Mouse (Mus musculus): Measurements from ENCODE around the gene Taf12. TPM values are rescaled to one million over a fixed set of nuclear protein-coding genes. Genes with fewer than 3 reads are reported as not detected.

The Taf12 gene
- total and polyA plus RNA-seq, 3 experiments, result 62.6 to 76.4 TPM; not detected in 1

DNA sequence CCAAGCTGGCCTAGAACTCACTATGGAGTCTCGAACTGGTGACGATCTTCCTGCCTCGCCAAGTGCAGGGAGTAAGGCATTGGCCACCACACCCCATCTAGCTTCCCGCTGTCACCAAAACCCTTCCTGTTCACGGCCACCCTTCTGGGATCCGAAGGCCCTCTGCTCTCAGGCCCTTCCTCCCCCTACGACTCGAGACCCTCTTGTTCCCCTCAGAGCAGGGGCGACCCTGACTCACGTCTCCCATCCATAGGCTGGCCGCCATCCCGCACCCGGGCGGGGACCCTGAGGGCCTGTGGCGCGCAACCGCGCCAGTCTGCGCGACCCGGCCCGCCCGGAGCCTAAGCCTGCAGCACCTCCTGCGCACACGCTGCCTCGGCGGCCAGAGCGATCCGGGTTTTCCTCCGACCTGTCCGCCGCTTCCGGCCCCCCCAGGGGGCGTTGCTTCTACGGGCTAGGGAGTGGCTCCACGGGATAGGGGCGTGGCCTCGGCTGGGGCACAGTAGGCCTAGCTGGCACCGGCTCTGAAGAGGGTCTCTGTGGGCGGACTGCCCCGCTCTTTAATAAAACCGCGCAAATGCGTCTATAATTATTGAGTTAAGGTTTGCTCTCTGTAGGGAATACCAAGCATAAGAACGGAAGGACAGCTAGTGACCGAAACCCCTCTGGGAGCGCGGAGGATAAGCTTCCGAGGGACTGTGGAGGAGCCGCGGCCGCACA lies 55.1 kb downstream of the Taf12 start, which contains the start of gene Trnau1ap (continued):
- TF ChIP-seq USF2 (IDR thresholded peaks at IDR 0.05; ENCODE audit: borderline replicate concordance in 1 of 2, insufficient read depth in 1 of 2, low read depth in 1 of 2, low read length in 2 of 2) (no peak), POLR2A (IDR thresholded peaks at IDR 0.05; ENCODE audit: control insufficient read depth in 1 of 2, insufficient read depth in 1 of 2, low read depth in 1 of 2, low read length in 2 of 2, poor library complexity in 1 of 2) (peak; percentile 92 to 96), EP300 (IDR thresholded peaks at IDR 0.05; ENCODE audit: low read depth in 1 of 2, low read length in 2 of 2) (0 out of 4 replicates have a peak, but pooled peaks of 1 of the 2 experiments have one; percentile 6), GABPA (IDR thresholded peaks at IDR 0.05; ENCODE audit: low read depth, low read length) (no peak), CTCF (IDR thresholded peaks at IDR 0.05 in 2 of 3, conservative IDR thresholded peaks at IDR 0.05 in 1 of 3; ENCODE audit: control insufficient read depth in 1 of 3, insufficient read depth in 1 of 3, low read depth in 2 of 3, low read length in 3 of 3, poor library complexity in 1 of 3, severe bottlenecking in 1 of 3) (no peak)

DNA sequence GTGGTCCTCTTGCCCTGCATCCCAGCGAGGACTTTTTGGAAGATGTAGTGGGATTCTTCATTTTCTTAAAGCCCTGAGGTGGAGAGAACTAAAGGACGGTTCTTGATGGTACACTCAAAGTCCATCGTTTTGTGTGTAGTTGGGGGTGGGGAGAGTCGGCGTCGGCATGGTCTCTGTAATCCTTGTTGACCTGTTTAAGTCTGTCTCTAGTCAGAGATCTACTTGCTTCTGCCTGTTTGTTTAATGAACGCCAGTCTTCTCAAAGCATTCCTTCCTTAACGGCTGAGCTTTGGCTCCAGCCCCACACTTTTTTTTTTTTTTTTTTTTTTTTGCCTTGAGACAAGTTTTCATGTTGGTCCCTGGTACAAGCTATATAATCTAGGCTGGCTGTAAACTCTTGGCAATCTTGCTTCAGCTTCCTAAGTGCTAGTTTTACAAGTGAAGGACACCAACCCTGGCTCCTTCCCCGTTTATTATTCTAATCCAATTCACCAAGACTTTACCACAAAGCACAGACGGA lies 55.7 kb downstream of the Taf12 start:
- Histone ChIP-seq H3K27ac (ENCODE audit: control insufficient read depth, low read depth, low read length) (peak overlapping the region; percentile 64), H3K9me3 (replicated peaks; ENCODE audit: insufficient read depth, low read length) (no peaks in the 10 kb centered on the region), H3K4me1 (ENCODE audit: control insufficient read depth in 1 of 2, insufficient read depth in 2 of 2, low read length in 2 of 2) (peaks cover 4 to 14% of the 10 kb centered on the region in 2 experiments; a peak in 3 of 4 replicates), H3K79me2 (ENCODE audit: control insufficient read depth, insufficient read depth, low read length, poor library complexity) (peaks cover 16% of the 10 kb centered on the region), H3K9ac (ENCODE audit: control insufficient read depth, low read depth, low read length, poor library complexity, severe bottlenecking) (peak overlapping the region; percentile 87), H3K36me3 (ENCODE audit: control insufficient read depth in 1 of 2, insufficient read depth in 2 of 2, low read length in 2 of 2) (peaks cover 4 to 9% of the 10 kb centered on the region in 2 experiments), H3K4me3 (ENCODE audit: control insufficient read depth in 1 of 2, insufficient read depth in 1 of 2, low read depth in 2 of 2, low read length in 2 of 2) (peak overlapping the region; percentile 81 to 89), H3K27me3 (ENCODE audit: control insufficient read depth in 1 of 2, insufficient read depth in 2 of 2, low read length in 2 of 2) (no peaks in the 10 kb centered on the region)
- no peak for DNase-seq (ENCODE audit: low read depth, low spot score)
- peak; percentile 93 for TF ChIP-seq ZNF384 (IDR thresholded peaks at IDR 0.05; ENCODE audit: low read depth, low read length)
- no peak for TF ChIP-seq CTCF (IDR thresholded peaks at IDR 0.05 in 2 of 3, conservative IDR thresholded peaks at IDR 0.05 in 1 of 3; ENCODE audit: control insufficient read depth in 1 of 3, insufficient read depth in 1 of 3, low read depth in 2 of 3, low read length in 3 of 3, poor library complexity in 1 of 3, severe bottlenecking in 1 of 3)
- no peak for TF ChIP-seq ELF1 (IDR thresholded peaks at IDR 0.05; ENCODE audit: low read depth, low read length)
- TF ChIP-seq EP300 (IDR thresholded peaks at IDR 0.05; ENCODE audit: low read depth in 1 of 2, low read length in 2 of 2), result no peak
- TF ChIP-seq POLR2AphosphoS2 (IDR thresholded peaks at IDR 0.05; ENCODE audit: low read length), result no peak
- TF ChIP-seq UBTF (IDR thresholded peaks at IDR 0.05; ENCODE audit: borderline replicate concordance, insufficient read depth, low read depth, low read length), result no peak
- TF ChIP-seq RAD21 (IDR thresholded peaks at IDR 0.05; ENCODE audit: low read depth, low read length), result no peak

DNA sequence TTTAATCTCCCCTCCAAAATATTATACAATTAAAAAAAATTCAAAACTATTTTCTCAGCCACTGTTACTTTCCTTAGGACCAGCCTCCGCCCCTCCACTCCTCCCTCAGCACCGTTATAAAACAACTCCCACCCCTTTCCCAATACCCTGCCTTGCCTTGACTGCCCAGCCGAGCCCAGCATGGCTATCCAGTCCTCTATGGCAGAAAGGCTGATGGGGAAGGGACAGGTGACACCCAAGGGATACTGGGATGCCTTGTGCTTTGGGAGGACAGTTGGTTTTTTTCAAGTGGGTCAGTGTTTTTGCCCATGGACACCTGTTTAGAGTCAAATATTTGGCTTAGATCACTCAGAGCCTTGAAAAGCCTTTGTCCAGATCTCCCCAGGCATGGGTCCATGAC lies 57.8 kb downstream of the Taf12 start:
- peaks cover 5 to 9% of the 10 kb centered on the region in 2 experiments for H3K36me3 ChIP-seq (ENCODE audit: control insufficient read depth in 1 of 2, insufficient read depth in 2 of 2, low read length in 2 of 2)
- no peak for DNase-seq (ENCODE audit: low read depth, low spot score)
- H3K27me3 ChIP-seq (ENCODE audit: control insufficient read depth in 1 of 2, insufficient read depth in 2 of 2, low read length in 2 of 2), result no peaks in the 10 kb centered on the region
- H3K4me1 ChIP-seq (ENCODE audit: control insufficient read depth in 1 of 2, insufficient read depth in 2 of 2, low read length in 2 of 2), result peaks cover 4 to 21% of the 10 kb centered on the region in 2 experiments; a peak in 3 of 4 replicates
- peaks cover 17% of the 10 kb centered on the region for H3K79me2 ChIP-seq (ENCODE audit: control insufficient read depth, insufficient read depth, low read length, poor library complexity)
- no peak overlapping the region for H3K27ac ChIP-seq (ENCODE audit: control insufficient read depth, low read depth, low read length)
- no peak overlapping the region for H3K9ac ChIP-seq (ENCODE audit: control insufficient read depth, low read depth, low read length, poor library complexity, severe bottlenecking)
- no peak overlapping the region for H3K4me3 ChIP-seq (ENCODE audit: control insufficient read depth in 1 of 2, insufficient read depth in 1 of 2, low read depth in 2 of 2, low read length in 2 of 2)
- TF ChIP-seq E2F4 (IDR thresholded peaks at IDR 0.05; ENCODE audit: borderline replicate concordance, low read depth, low read length) (no peak), POLR2AphosphoS5 (IDR thresholded peaks at IDR 0.05; ENCODE audit: borderline replicate concordance, low read depth, low read length) (no peak), UBTF (IDR thresholded peaks at IDR 0.05; ENCODE audit: borderline replicate concordance, insufficient read depth, low read depth, low read length) (no peak), HCFC1 (IDR thresholded peaks at IDR 0.05; ENCODE audit: low read depth, low read length) (no peak), GATA1 (IDR thresholded peaks at IDR 0.05; ENCODE audit: low read depth, low read length) (no peak), ZC3H11A (IDR thresholded peaks at IDR 0.05; ENCODE audit: low read depth, low read length) (no peak), SMC3 (IDR thresholded peaks at IDR 0.05; ENCODE audit: low read depth, low read length) (no peak), MAX (IDR thresholded peaks at IDR 0.05; ENCODE audit: low read length) (no peak), USF2 (IDR thresholded peaks at IDR 0.05; ENCODE audit: borderline replicate concordance in 1 of 2, insufficient read depth in 1 of 2, low read depth in 1 of 2, low read length in 2 of 2) (no peak), TAL1 (IDR thresholded peaks at IDR 0.05; ENCODE audit: low read length) (no peak), JUND (IDR thresholded peaks at IDR 0.05; ENCODE audit: low read depth, low read length) (no peak), ZNF384 (IDR thresholded peaks at IDR 0.05; ENCODE audit: low read depth, low read length) (no peak), CTCF (IDR thresholded peaks at IDR 0.05 in 2 of 3, conservative IDR thresholded peaks at IDR 0.05 in 1 of 3; ENCODE audit: control insufficient read depth in 1 of 3, insufficient read depth in 1 of 3, low read depth in 2 of 3, low read length in 3 of 3, poor library complexity in 1 of 3, severe bottlenecking in 1 of 3) (no peak), EP300 (IDR thresholded peaks at IDR 0.05; ENCODE audit: low read depth in 1 of 2, low read length in 2 of 2) (no peak), SIN3A (IDR thresholded peaks at IDR 0.05; ENCODE audit: low read length) (no peak), BHLHE40 (IDR thresholded peaks at IDR 0.05; ENCODE audit: borderline replicate concordance, low read depth, low read length) (no peak), USF1 (IDR thresholded peaks at IDR 0.05; ENCODE audit: low read depth, low read length) (no peak)
- no peaks in the 10 kb centered on the region for H3K9me3 ChIP-seq (replicated peaks; ENCODE audit: insufficient read depth, low read length)

All from MEL (cell line).